Mouse (Mus musculus) heart, embryonic 12.5 days (tissue): ENCODE data around the gene Sim1. TPM values are rescaled to one million over a fixed set of nuclear protein-coding genes. Genes with fewer than 3 reads are reported as not detected.

ENCODE experiments used
- ATAC-seq: fragments of 200-750 bp; cut with Nextera tagmentation; 2 replicates; pipeline ENCODE4 v1.8.0; 2017; ENCODE audit warnings: moderate TSS enrichment, moderate library complexity; ENCODE audit not compliant: insufficient number of reproducible peaks, low FRiP score
- H3K27ac ChIP-seq: fragments of 300-500 bp; sonication (generic); 2 replicates; pipeline ENCODE4 v1.5.1; 2016; ENCODE audit warnings: mild to moderate bottlenecking, moderate library complexity; ENCODE audit not compliant: poor library complexity, severe bottlenecking
- H3K27me3 ChIP-seq: fragments of 300-500 bp; sonication (generic); replicated peaks from 2 replicates; pipeline ENCODE4 v1.6.1; 2016; ENCODE audit warnings: mild to moderate bottlenecking, moderate library complexity
- H3K36me3 ChIP-seq: fragments of 300-500 bp; sonication (generic); 2 replicates; pipeline ENCODE4 v1.6.1; 2016; ENCODE audit warnings: mild to moderate bottlenecking, moderate library complexity
- H3K4me1 ChIP-seq: fragments of 300-500 bp; sonication (generic); replicated peaks from 2 replicates; pipeline ENCODE4 v1.6.1; 2016; ENCODE audit warnings: mild to moderate bottlenecking
- H3K4me2 ChIP-seq: fragments of 300-500 bp; sonication (generic); 2 replicates; pipeline ENCODE4 v1.6.1; 2016; ENCODE audit warnings: mild to moderate bottlenecking, moderate library complexity
- H3K4me3 ChIP-seq: fragments of 300-500 bp; sonication (generic); 2 replicates; pipeline ENCODE4 v1.5.1; 2016; ENCODE audit warnings: mild to moderate bottlenecking
- H3K9ac ChIP-seq: fragments of 300-500 bp; sonication (generic); 2 replicates; pipeline ENCODE4 v1.6.1; 2016; ENCODE audit warnings: mild to moderate bottlenecking, moderate library complexity
- H3K9me3 ChIP-seq: fragments of 300-500 bp; sonication (generic); replicated peaks from 2 replicates; pipeline ENCODE4 v1.6.1; 2016; ENCODE audit warnings: mild to moderate bottlenecking, moderate library complexity
- WGBS: fragments of 180-500 bp; shearing (Covaris S2); methylation state at CpG from one replicate; pipeline ENCODE4 v1.1.7; 2016; 5-methylcytosine and 5-hydroxymethylcytosine counted together
- polyA plus RNA-seq: library from polyadenylated mRNA; unstranded; fragments of >200 nt; fragmentation: Nextera tagmentation; extraction: Ambion mirVana; gene quantifications from 2 replicates; pipeline ENCODE4 v1.2.1, GENCODE M21; 2016

Gene Sim1
- polyA plus RNA-seq, 1 experiment from 2014 or later = not detected

DNA sequence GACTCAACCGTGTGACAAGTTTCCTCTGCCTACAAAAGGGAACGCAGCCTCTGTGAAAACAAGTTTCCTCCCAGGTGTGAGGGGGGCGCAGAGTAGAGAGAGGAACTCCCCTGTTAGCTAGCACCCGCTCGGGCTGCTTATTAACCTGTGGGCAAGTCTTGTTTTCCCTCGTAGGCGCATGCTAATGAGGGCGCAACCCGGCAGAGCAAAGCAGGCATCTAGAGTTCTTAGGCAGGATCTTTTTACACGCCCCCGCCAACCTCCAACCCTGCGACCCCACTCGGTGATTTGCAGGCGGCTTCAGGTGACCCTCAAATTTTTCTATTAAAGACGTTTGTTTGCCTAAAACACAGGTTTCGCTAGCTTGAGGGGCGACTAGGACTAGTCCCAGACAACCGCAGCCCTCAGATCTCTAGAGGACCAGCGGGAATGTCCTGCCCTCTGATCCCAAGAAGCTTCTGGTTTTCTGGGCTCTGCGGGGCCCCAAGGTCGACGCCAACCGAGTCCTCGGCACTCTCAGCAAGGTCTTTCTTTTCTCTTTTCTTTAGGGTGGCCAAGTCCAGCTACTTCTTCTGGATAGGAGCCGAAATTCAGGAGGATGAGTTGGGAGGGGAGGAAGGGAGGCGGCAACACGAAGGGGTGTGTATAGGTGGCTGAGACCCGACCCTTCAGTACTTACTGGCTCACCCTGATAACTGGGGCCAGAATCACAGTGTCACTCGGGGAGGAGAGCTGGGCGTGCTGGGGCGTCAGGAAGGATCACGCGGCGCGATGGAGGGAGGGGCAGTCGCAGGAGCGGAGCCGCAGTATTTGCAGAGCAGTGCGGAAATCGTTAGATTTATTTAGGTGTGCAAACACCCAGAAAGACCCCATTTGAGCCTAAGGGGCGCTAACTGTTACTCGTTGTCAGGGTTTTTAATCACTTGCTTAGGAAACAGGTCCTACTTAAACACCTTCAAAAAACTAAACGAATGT lies 8.5 kb downstream of the Sim1 start:
- Histone ChIP-seq H3K4me1 (peaks cover 6% of the 10 kb centered on the region; the same call in 1 of the 2 replicates), H3K9me3 (no peaks in the 10 kb centered on the region), H3K36me3 (no peaks in the 10 kb centered on the region), H3K9ac (no peak overlapping the region), H3K4me2 (no peak overlapping the region), H3K27ac (no peak overlapping the region), H3K4me3 (no peak overlapping the region), H3K27me3 (peaks cover 80% of the 10 kb centered on the region)
- ATAC-seq = no peak
- WGBS = 1% methylated on average over 43 of the region's 43 CpGs

DNA sequence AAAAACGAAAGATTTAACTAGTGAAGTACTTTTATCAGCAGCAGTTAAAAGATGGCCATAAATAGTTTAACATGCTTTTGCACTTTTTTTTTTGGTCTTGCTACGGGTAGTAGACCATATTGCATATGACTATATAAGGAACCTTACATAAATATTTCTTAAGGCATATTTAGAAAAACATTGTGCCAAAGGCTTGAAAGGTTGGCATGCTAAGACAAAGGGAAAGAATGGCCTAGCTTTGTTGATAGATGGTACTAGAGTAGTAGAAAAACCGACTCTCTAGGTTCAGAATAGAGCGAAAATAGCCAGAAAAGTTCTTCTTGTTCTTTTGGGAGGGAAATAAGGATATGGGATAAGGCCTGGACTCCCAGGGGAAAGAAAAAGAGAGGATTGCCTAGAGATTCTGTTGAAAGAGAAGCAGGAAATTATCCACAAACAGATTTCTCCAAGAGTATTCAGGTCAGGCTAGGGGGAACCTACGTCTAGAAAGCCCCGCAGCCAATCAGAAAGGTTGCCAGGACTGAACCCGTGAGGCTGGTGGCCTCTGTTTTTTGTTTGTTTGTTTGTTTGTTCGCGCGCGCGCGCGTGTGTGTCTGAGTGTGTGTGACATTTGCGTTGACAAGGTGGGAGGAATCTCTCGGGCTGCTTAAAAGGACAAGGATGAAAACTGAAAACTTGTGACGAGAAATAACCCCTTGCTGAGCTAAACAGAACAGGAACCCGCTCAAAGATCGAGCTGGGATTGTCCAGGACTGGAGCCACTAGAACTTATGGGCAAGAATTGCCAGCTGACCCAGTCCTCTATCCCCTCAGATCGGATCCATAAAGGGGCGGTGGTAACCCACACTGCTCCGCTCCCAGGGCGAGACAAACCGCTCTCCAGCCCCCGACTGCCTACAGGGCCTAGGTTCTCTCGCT lies 9.6 kb downstream of the Sim1 start:
- peaks cover 86% of the 10 kb centered on the region for H3K27me3 ChIP-seq
- no peak overlapping the region for H3K4me2 ChIP-seq
- no peak overlapping the region for H3K9ac ChIP-seq
- peaks cover 6% of the 10 kb centered on the region; the same call in 1 of the 2 replicates for H3K4me1 ChIP-seq
- 0 out of 2 replicates have a peak, but pooled peaks have one; percentile 51 for ATAC-seq
- WGBS = 6% methylated on average over 26 of the region's 26 CpGs
- no peak overlapping the region for H3K27ac ChIP-seq
- H3K36me3 ChIP-seq = no peaks in the 10 kb centered on the region
- H3K9me3 ChIP-seq = no peaks in the 10 kb centered on the region
- no peak overlapping the region for H3K4me3 ChIP-seq

DNA sequence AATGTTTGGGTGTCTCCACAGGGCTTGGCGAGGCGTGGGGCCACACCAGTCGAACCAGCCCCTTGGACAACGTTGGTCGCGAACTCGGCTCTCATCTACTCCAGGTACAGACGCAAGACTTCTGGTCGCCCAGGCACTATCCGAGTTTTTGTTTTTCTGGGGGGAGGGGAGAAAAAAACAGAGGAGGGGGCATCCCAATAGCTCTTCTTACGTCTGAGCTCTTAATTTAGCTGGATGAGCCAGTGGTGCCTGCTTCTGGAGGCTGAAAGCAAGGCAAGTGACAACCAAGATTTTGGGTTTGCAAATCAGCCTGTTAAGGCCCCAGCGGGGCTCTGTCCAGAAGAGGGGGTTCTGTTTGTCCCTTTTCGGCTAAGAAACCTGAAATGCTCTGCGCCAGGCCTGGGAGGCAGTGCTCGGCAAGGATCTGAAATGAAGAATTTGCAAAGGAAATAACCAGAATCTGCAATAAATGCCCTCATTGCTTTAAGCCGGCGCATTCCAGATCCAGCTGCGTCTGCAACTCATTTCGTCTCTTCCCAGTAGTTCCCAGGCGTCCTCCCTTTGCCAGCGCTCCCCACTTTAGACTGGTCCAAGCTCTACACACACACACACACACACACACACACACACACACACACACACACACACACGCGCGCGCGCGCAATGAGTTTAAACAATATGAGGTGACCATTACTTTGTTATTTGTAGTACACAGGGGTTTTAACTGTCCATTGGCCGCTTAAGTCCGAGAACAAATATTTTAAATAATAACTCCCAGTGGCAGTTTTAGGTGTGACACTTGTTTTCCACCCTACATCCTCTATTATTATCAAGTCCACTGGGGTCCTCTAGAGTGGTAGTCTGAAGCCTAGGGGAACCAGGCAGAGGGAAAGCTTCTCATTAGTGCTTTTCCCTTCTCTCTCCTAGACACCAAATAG lies 10.5 kb downstream of the Sim1 start:
- no peaks in the 10 kb centered on the region for H3K36me3 ChIP-seq
- 10% methylated on average over 29 of the region's 29 CpGs for WGBS
- H3K4me1 ChIP-seq = peaks cover 6% of the 10 kb centered on the region; the same call in 1 of the 2 replicates
- no peaks in the 10 kb centered on the region for H3K9me3 ChIP-seq
- no peak overlapping the region for H3K27ac ChIP-seq
- no peak overlapping the region for H3K9ac ChIP-seq
- peaks cover 94% of the 10 kb centered on the region for H3K27me3 ChIP-seq
- ATAC-seq = no peak
- H3K4me2 ChIP-seq = no peak overlapping the region
- no peak overlapping the region for H3K4me3 ChIP-seq

DNA sequence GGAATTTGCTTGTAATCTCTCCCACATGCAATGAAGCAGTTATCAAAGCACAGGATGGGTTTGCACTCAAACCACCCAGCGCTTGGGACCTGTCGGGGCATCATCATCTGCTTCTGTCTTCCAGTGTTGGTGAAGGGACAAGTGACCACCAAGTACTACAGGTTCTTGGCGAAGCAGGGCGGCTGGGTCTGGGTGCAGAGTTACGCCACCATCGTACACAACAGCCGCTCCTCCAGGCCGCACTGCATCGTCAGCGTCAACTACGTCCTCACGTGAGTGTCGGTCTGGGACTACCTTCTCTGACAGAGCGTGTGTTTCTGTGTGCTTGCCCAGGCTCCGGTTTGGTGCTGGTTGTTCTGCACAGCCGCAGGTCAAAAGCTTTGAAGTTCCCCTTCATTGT lies 15.8 kb downstream of the Sim1 start:
- 2% methylated on average over 16 of the region's 16 CpGs for WGBS
- no peak for ATAC-seq
- peak overlapping the region; percentile 34 for H3K4me3 ChIP-seq
- 0 out of 2 replicates have a peak, but pooled peaks cover 4% of the 10 kb centered on the region for H3K4me1 ChIP-seq
- H3K9me3 ChIP-seq = no peaks in the 10 kb centered on the region
- H3K4me2 ChIP-seq = peak overlapping the region; percentile 67
- H3K9ac ChIP-seq = no peak overlapping the region
- H3K36me3 ChIP-seq = no peaks in the 10 kb centered on the region
- H3K27me3 ChIP-seq = peaks cover 69% of the 10 kb centered on the region
- no peak overlapping the region for H3K27ac ChIP-seq

DNA sequence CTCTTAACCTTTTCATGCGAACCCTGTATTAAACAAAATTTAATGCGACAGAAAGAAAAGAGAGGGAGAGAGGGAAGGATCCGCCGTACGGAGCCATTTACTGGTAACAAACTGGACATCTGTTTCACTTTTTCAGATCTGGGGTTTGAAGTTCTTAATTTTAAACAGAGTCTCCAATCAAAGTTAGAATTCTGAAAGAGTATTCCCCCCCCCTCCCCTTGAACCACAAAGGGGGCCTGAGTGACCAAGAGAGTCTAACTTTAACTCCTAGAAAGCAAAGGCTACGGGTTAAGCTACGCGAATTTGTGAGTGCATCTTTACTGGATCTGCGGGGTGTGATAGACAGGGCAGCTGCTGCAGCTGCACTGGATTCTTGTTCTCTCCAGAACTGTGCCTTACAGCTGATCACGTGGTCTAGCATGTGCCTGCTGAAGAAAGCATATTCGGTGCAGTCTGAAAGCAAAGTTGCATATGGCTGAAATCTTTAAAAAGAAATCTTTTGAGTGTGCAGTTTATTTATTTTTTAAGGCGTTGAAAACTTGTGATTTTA lies 16.4 kb downstream of the Sim1 start:
- ATAC-seq = no peak
- no peak overlapping the region for H3K9ac ChIP-seq
- WGBS = 8% methylated on average over 12 of the region's 12 CpGs
- H3K9me3 ChIP-seq = no peaks in the 10 kb centered on the region
- peak overlapping the region; percentile 34 for H3K4me3 ChIP-seq
- no peaks in the 10 kb centered on the region for H3K36me3 ChIP-seq
- H3K27me3 ChIP-seq = peaks cover 64% of the 10 kb centered on the region
- no peak overlapping the region for H3K27ac ChIP-seq
- H3K4me1 ChIP-seq = 0 out of 2 replicates have a peak, but pooled peaks cover 4% of the 10 kb centered on the region
- H3K4me2 ChIP-seq = peak overlapping the region; percentile 67

DNA sequence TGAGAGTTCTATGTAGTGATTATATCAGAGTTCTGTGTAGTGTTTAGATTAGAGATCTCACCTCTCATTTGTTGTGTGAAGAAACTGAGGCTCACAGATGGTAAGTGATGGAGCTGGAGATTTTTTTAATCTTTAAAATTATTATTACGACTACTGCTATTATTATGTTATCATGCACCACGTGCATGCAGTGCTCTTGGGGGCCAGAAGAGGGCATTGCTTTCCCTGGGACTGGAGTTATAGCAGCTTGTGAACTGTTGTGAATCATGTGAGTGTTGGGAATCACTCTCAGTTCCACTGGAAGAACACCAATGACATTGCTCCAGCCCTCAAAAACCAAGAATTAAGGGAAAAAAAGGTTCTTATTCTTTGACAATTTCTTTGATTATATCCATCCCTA lies 21.1 kb downstream of the Sim1 start:
- H3K4me3 ChIP-seq = no peak overlapping the region
- ATAC-seq = no peak
- no peak overlapping the region for H3K4me2 ChIP-seq
- H3K9me3 ChIP-seq = no peaks in the 10 kb centered on the region
- H3K36me3 ChIP-seq = no peaks in the 10 kb centered on the region
- WGBS = 44% methylated on average over 2 of the region's 2 CpGs
- no peak overlapping the region for H3K27ac ChIP-seq
- H3K4me1 ChIP-seq = 0 out of 2 replicates have a peak, but pooled peaks cover 4% of the 10 kb centered on the region
- peaks cover 17% of the 10 kb centered on the region for H3K27me3 ChIP-seq
- no peak overlapping the region for H3K9ac ChIP-seq

DNA sequence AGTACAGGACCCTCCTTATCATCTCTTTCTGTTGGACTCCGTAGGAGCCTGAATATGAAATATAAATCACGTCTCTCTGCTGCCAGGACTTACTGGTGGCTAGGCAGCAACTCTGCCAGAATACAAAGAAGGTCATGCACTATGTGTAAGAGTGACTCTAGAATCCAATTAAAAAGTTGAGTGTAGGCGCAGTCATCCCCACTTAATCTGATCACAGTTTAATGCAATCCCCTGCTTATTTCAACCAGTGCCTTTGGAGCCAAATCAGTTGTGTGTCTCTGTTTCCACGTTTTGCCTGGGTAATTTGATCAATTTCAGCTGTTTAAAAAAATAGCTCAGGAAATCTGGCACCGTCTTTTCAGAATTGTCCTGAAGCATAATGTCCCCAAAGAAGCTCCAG lies 34.7 kb downstream of the Sim1 start:
- Histone ChIP-seq H3K4me1 (no peaks in the 10 kb centered on the region), H3K9ac (no peak overlapping the region), H3K4me3 (no peak overlapping the region), H3K4me2 (no peak overlapping the region), H3K27me3 (no peaks in the 10 kb centered on the region), H3K27ac (no peak overlapping the region), H3K36me3 (no peaks in the 10 kb centered on the region), H3K9me3 (no peaks in the 10 kb centered on the region)
- no peak for ATAC-seq
- 67% methylated on average over 5 of the region's 5 CpGs for WGBS

DNA sequence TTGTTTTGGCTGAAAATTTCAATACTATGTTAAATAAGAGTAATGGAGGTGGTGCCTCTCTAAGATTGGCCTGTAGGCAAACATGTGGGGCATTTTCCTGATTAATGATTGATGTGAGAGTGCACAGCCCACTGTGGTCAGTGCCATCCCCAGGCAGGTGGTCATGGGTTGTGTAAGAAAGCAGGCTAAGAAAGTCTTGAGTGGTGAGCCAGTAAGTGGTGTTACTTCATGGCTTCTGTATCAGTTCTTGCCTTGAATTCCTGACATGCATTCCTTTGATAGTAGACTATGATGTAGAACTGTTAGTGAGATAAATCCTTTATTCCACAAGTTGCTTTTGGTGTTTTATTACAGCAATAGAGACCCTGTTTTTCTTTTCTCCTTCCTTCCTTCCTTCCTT lies 41.1 kb downstream of the Sim1 start:
- H3K4me3 ChIP-seq = no peak overlapping the region
- H3K27me3 ChIP-seq = no peaks in the 10 kb centered on the region
- ATAC-seq = no peak
- H3K36me3 ChIP-seq = no peaks in the 10 kb centered on the region
- H3K4me1 ChIP-seq = no peaks in the 10 kb centered on the region
- no peak overlapping the region for H3K4me2 ChIP-seq
- no peak overlapping the region for H3K27ac ChIP-seq
- no peak overlapping the region for H3K9ac ChIP-seq
- no peaks in the 10 kb centered on the region for H3K9me3 ChIP-seq

DNA sequence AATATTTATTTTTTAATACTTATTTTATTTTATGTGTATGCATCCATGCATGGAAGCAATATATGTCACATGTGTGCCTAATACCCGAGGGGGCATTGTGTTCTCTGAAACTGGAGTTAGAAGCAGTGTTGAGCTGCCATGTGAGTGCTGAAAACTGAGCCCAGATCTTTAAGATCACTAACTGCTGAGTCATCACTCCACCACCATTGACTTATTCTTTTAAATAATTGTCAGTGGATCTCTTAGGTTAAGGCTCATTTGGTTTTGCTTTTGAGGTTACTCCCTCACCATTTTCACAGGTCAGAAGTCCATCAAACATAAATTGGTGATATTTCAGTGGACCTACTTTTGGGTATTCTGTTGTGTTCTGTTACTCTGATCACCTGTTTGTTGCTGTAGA lies 79.1 kb downstream of the Sim1 start:
- H3K27me3 ChIP-seq = no peaks in the 10 kb centered on the region
- no peak overlapping the region for H3K27ac ChIP-seq
- H3K4me3 ChIP-seq = no peak overlapping the region
- H3K9me3 ChIP-seq = no peaks in the 10 kb centered on the region
- no peak overlapping the region for H3K4me2 ChIP-seq
- no peaks in the 10 kb centered on the region for H3K4me1 ChIP-seq
- no peak overlapping the region for H3K9ac ChIP-seq
- WGBS = 48% methylated on average over 1 of the region's 1 CpGs
- ATAC-seq = no peak
- no peaks in the 10 kb centered on the region for H3K36me3 ChIP-seq

DNA sequence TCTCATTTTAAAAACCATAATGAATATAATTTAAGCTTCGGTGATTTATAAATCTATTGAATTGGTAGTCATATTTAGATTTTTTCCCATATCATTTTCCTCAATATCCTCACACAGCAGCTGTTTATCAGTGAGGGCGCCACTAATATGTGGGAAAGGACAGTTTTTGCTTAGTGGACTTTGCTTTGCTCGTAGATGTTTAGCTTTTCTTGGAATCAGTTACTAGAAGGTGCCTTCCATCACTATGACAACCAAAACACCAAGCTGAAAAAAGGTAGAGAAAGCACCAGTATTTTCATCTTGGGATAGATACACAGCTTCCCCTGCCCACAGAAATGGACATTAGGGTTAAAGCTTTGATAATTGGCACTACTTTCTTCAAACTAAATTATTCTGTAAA lies 87.3 kb downstream of the Sim1 start:
- ATAC-seq = no peak
- Histone ChIP-seq H3K4me2 (no peak overlapping the region), H3K4me3 (no peak overlapping the region), H3K27me3 (no peaks in the 10 kb centered on the region), H3K4me1 (no peaks in the 10 kb centered on the region), H3K9me3 (no peaks in the 10 kb centered on the region), H3K9ac (no peak overlapping the region), H3K36me3 (no peaks in the 10 kb centered on the region), H3K27ac (no peak overlapping the region)
- 84% methylated on average over 3 of the region's 3 CpGs for WGBS
